Mouse (Mus musculus): ENCODE results near the gene Sema3b. TPM values are rescaled to one million over a fixed set of nuclear protein-coding genes. Genes with fewer than 3 reads are reported as not detected.

Sema3b gene
- polyA plus RNA-seq, 1 experiment from 2014 or later = 18.3 TPM

DNA sequence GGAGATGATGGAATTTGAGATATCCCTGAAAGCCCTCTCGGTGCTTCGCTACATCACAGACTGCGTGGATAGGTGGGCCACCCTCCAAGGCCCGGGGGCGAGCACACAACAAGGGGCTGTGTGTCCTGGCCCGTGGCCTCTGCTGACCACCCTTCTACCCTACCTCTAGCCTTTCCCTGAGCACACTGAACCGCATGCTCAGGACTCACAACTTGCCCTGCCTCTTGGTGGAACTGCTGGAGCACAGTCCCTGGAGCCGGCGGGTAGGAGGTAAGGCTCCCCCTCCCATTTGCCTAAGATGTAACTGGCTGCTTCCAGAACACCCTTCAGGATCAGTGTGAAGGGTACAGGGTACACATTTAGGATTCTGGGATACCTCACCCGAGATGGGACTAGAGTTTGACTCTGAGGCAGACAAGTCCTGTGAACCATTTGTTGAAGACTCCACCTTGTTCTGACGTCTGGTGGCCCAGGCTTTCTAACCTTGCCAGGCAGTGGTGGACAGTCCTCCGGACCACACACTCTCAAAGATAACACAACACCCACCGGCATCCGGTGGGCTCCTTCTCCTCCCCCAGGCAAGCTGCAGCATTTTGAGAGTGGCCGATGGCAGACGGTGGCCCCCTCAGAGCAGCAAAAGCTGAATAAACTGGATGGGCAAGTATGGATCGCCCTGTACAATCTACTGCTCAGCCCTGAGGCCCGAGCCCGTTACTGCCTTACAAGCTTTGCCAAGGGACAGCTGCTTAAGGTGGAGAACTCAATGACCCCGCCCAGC, 59.5 kb downstream of the Sema3b start:
- Histone ChIP-seq H3K9me3 (ENCODE audit: control insufficient read depth, low read length) (no peaks in the 10 kb centered on the region), H3K36me3 (ENCODE audit: control insufficient read depth, insufficient read depth, low read length) (peaks cover 10% of the 10 kb centered on the region), H3K4me1 (replicated peaks; ENCODE audit: control insufficient read depth, insufficient read depth, low read length) (peaks cover 40% of the 10 kb centered on the region), H3K27ac (ENCODE audit: low read depth) (no peak overlapping the region), H3K4me2 (ENCODE audit: low read length) (no peak overlapping the region), H3K9ac (ENCODE audit: low read length) (no peak overlapping the region), H3K4me3 (ENCODE audit: low read depth, low read length) (no peak overlapping the region), H3K27me3 (replicated peaks; ENCODE audit: control insufficient read depth, insufficient read depth, low read length) (no peaks in the 10 kb centered on the region)
- whole genome bisulfite sequencing = 83% methylated on average over 20 of the region's 20 CpGs
- DNase-seq (ENCODE audit: low spot score) = no peak
- ATAC-seq (replicated peaks; ENCODE audit: low FRiP score, low TSS enrichment, low read depth) = no peak

DNA sequence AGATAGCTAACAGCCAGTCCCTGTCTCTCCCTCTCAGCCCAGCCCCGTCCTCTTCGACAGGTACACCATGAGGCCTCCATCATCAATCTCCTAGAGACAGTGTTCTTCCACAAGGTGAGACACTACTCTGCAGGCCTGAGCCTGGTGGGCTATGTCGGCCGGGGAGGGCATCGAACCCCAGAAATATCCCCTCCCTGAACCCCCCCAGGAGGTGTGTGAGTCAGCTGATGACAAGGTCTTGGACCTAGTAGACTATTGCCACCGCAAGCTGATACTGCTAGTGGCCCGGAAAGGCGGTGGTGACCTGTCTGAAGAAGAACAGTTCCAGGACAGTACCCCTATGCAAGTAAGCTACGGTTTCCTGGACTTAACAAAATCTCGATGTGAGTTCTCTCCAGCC, 60.2 kb downstream of the Sema3b start:
- 86% methylated on average over 10 of the region's 10 CpGs for WGBS
- Histone ChIP-seq H3K9ac (ENCODE audit: low read length) (no peak overlapping the region), H3K36me3 (ENCODE audit: control insufficient read depth, insufficient read depth, low read length) (peaks cover 17% of the 10 kb centered on the region), H3K27ac (ENCODE audit: low read depth) (no peak overlapping the region), H3K4me3 (ENCODE audit: low read depth, low read length) (no peak overlapping the region), H3K4me2 (ENCODE audit: low read length) (no peak overlapping the region), H3K4me1 (replicated peaks; ENCODE audit: control insufficient read depth, insufficient read depth, low read length) (peaks cover 40% of the 10 kb centered on the region), H3K9me3 (ENCODE audit: control insufficient read depth, low read length) (no peaks in the 10 kb centered on the region), H3K27me3 (replicated peaks; ENCODE audit: control insufficient read depth, insufficient read depth, low read length) (no peaks in the 10 kb centered on the region)
- ATAC-seq (replicated peaks; ENCODE audit: low FRiP score, low TSS enrichment, low read depth) = no peak
- DNase-seq (ENCODE audit: low spot score) = no peak

DNA sequence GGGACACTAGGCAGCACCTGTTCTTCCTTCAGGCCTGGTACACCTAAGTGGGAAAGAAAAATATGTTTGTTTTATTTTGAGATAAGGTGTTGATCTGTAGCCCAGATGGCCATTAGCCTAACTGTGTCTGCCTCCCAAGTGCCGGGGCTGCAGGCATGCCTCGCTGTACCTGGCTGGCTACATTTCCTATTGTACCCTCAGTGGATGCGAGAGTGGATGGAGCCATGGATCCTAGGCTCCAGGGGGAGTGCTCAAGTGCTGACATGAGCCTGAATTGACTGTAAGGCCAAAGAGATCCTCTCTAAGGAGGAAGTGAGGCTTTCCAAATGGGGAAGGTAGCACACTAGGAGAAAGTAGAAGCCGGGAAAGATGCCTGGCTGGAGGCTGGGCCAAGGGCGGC, 61.1 kb downstream of the Sema3b start:
- no peak overlapping the region for H3K4me3 ChIP-seq (ENCODE audit: low read depth, low read length)
- no peaks in the 10 kb centered on the region for H3K27me3 ChIP-seq (replicated peaks; ENCODE audit: control insufficient read depth, insufficient read depth, low read length)
- no peak overlapping the region for H3K9ac ChIP-seq (ENCODE audit: low read length)
- DNase-seq (ENCODE audit: low spot score) (no peak), ATAC-seq (replicated peaks; ENCODE audit: low FRiP score, low TSS enrichment, low read depth) (no peak)
- WGBS = 85% methylated on average over 5 of the region's 5 CpGs
- no peaks in the 10 kb centered on the region for H3K9me3 ChIP-seq (ENCODE audit: control insufficient read depth, low read length)
- peaks cover 33% of the 10 kb centered on the region for H3K4me1 ChIP-seq (replicated peaks; ENCODE audit: control insufficient read depth, insufficient read depth, low read length)
- peaks cover 22% of the 10 kb centered on the region for H3K36me3 ChIP-seq (ENCODE audit: control insufficient read depth, insufficient read depth, low read length)
- no peak overlapping the region for H3K27ac ChIP-seq (ENCODE audit: low read depth)
- no peak overlapping the region for H3K4me2 ChIP-seq (ENCODE audit: low read length)

Other genes starting within 250 kb of the Sema3b start
- gene Cacna2d2, start 209.6 kb downstream of the Sema3b start, polyA plus RNA-seq (2014; fragmentation: Nextera tagmentation; extraction: Ambion mirVana) = 0.35 and 0.55 TPM in 2 replicates
- 46.7 and 47.6 TPM in 2 replicates for gene Tmem115, start 75.3 kb downstream of the Sema3b start, polyA plus RNA-seq (2014; fragmentation: Nextera tagmentation; extraction: Ambion mirVana)
- gene Cyb561d2, start 67.0 kb downstream of the Sema3b start, polyA plus RNA-seq (2014; fragmentation: Nextera tagmentation; extraction: Ambion mirVana) = 27.1 and 30.8 TPM in 2 replicates
- gene Nprl2, start 67.0 kb downstream of the Sema3b start, polyA plus RNA-seq (2014; fragmentation: Nextera tagmentation; extraction: Ambion mirVana) = 34.8 and 42.2 TPM in 2 replicates
- gene Zmynd10, start 61.9 kb downstream of the Sema3b start, polyA plus RNA-seq (2014; fragmentation: Nextera tagmentation; extraction: Ambion mirVana) = 0.54 TPM in 1 of 2 replicates, not detected in the other
- 54.4 and 59.9 TPM in 2 replicates for gene Rassf1, start 57.7 kb downstream of the Sema3b start, polyA plus RNA-seq (2014; fragmentation: Nextera tagmentation; extraction: Ambion mirVana)
- gene Tusc2, start 46.0 kb downstream of the Sema3b start, polyA plus RNA-seq (2014; fragmentation: Nextera tagmentation; extraction: Ambion mirVana) = 42.8 and 45.1 TPM in 2 replicates
- gene Hyal2, start 41.3 kb downstream of the Sema3b start, polyA plus RNA-seq (2014; fragmentation: Nextera tagmentation; extraction: Ambion mirVana) = 107 and 114 TPM in 2 replicates
- 4.0 and 5.1 TPM in 2 replicates for gene Hyal1, start 32.3 kb downstream of the Sema3b start, polyA plus RNA-seq (2014; fragmentation: Nextera tagmentation; extraction: Ambion mirVana)
- gene Naa80, start 30.3 kb downstream of the Sema3b start, polyA plus RNA-seq (2014; fragmentation: Nextera tagmentation; extraction: Ambion mirVana) = 14.7 and 19.6 TPM in 2 replicates
- gene Hyal3, start 28.4 kb downstream of the Sema3b start, polyA plus RNA-seq (2014; fragmentation: Nextera tagmentation; extraction: Ambion mirVana) = 0.87 and 1.4 TPM in 2 replicates
- 77.4 and 79.5 TPM in 2 replicates for gene Ifrd2, start 21.6 kb downstream of the Sema3b start, polyA plus RNA-seq (2014; fragmentation: Nextera tagmentation; extraction: Ambion mirVana)
- 336 and 349 TPM in 2 replicates for gene Gnai2, start 26.1 kb upstream of the Sema3b start, polyA plus RNA-seq (2014; fragmentation: Nextera tagmentation; extraction: Ambion mirVana)
- gene Slc38a3, start 60.3 kb upstream of the Sema3b start, polyA plus RNA-seq (2014; fragmentation: Nextera tagmentation; extraction: Ambion mirVana) = 2.2 and 9.3 TPM in 2 replicates
- 1.7 and 2.6 TPM in 2 replicates for gene Gnat1, start 70.5 kb upstream of the Sema3b start, polyA plus RNA-seq (2014; fragmentation: Nextera tagmentation; extraction: Ambion mirVana)
- 16.2 and 16.3 TPM in 2 replicates for gene Sema3f, start 101.2 kb upstream of the Sema3b start, polyA plus RNA-seq (2014; fragmentation: Nextera tagmentation; extraction: Ambion mirVana)
- gene Rbm5, start 161.8 kb upstream of the Sema3b start, polyA plus RNA-seq (2014; fragmentation: Nextera tagmentation; extraction: Ambion mirVana) = 156 and 174 TPM in 2 replicates

Data from intestine, embryonic 14.5 days (tissue).